Mouse (Mus musculus) ES-E14 (cell line): ENCODE results near the gene Zfp42. TPM values are rescaled to one million over a fixed set of nuclear protein-coding genes. Genes with fewer than 3 reads are reported as not detected.

Experiments
- DNase-seq: peaks from one replicate; pipeline ENCODE4 v3.0.0-alpha.2; 2013; ENCODE audit warnings: low read depth, low spot score
- H3K27ac ChIP-seq: 2 replicates; pipeline ENCODE4 v1.5.1; 2012; ENCODE audit warnings: low read depth, mild to moderate bottlenecking, low read length, moderate library complexity, mixed read lengths; ENCODE audit not compliant: poor library complexity, insufficient read depth, severe bottlenecking
- H3K36me3 ChIP-seq: 2 replicates; pipeline ENCODE4 v1.6.1; 2012; ENCODE audit warnings: mild to moderate bottlenecking, low read length, moderate library complexity, mixed read lengths; ENCODE audit not compliant: control insufficient read depth, poor library complexity, insufficient read depth, severe bottlenecking
- H3K4me1 ChIP-seq, 2 experiments: fragments of 150-350 bp in 1 of 2; sonication (generic) in 1 of 2; 2 replicates each; pipeline ENCODE4 v1.6.1; 2012; ENCODE audit warnings: low read length in 2 of 2, mild to moderate bottlenecking in 1 of 2, mixed read lengths in 1 of 2; ENCODE audit not compliant: control insufficient read depth in 2 of 2, insufficient read depth in 2 of 2, poor library complexity in 1 of 2
- H3K4me3 ChIP-seq, 2 experiments: fragments of 150-350 bp in 1 of 2; sonication (generic) in 1 of 2; 2 replicates each; pipeline ENCODE4 v1.5.1; 2012; ENCODE audit warnings: low read length in 2 of 2, low read depth in 1 of 2, mild to moderate bottlenecking in 1 of 2, mixed read lengths in 1 of 2; ENCODE audit not compliant: insufficient read depth in 1 of 2, poor library complexity in 1 of 2, severe bottlenecking in 1 of 2
- H3K9ac ChIP-seq: 2 replicates; pipeline ENCODE4 v1.6.1; 2012; ENCODE audit warnings: low read depth, mild to moderate bottlenecking, low read length, mixed read lengths; ENCODE audit not compliant: poor library complexity, insufficient read depth, severe bottlenecking
- H3K9me3 ChIP-seq: fragments of 150-350 bp; sonication (generic); 2 replicates; pipeline ENCODE4 v1.6.1; 2012; ENCODE audit warnings: low read depth, mild to moderate bottlenecking, low read length; ENCODE audit not compliant: control insufficient read depth, insufficient read depth
- CHD2 ChIP-seq: IDR thresholded peaks from 2 replicates; pipeline ENCODE4 v1.6.1; 2014; ENCODE audit warnings: mild to moderate bottlenecking, low read depth, low read length, inconsistent platforms
- HCFC1 ChIP-seq: IDR thresholded peaks from 2 replicates; pipeline ENCODE4 v1.6.1; 2012; ENCODE audit warnings: low read length, inconsistent platforms, borderline replicate concordance; ENCODE audit not compliant: insufficient read depth
- MAFK ChIP-seq: IDR thresholded peaks from 2 replicates; pipeline ENCODE4 v1.6.1; 2014; ENCODE audit warnings: mild to moderate bottlenecking, low read depth, low read length, inconsistent platforms; ENCODE audit not compliant: insufficient read depth
- ZC3H11A ChIP-seq: IDR thresholded peaks from 2 replicates; pipeline ENCODE4 v1.6.1; 2012; ENCODE audit warnings: low read depth, mild to moderate bottlenecking, inconsistent platforms, low read length, borderline replicate concordance
- ZNF384 ChIP-seq: IDR thresholded peaks from 2 replicates; pipeline ENCODE4 v1.6.1; 2012; ENCODE audit warnings: low read depth, low read length, inconsistent platforms
- in situ Hi-C, 2 experiments: fragments of 600-800 bp; cut with MboI; formaldehyde crosslinking; loops; one replicate each; pipeline ENCODE4 v1.15.1; 2025; ENCODE audit warnings: low sequenced_read_pairs in 2 of 2, inconsistent platforms in 1 of 2; ENCODE audit not compliant: unreplicated experiment in 2 of 2
- total RNA-seq: library from RNA; depleted of rRNA; stranded (reverse); fragments of 300-350 nt; gene quantifications from 2 replicates; pipeline ENCODE4 v1.2.3, GENCODE M21; 2012

Gene Zfp42
- total RNA-seq, 1 experiment, result 503 TPM

GRCm38 (mm10) chr8:43283231-43283630 lies 23.5 kb downstream of the Zfp42 start:
- no peaks in the 10 kb centered on the region for H3K36me3 ChIP-seq
- DNase-seq, result no peak
- H3K9me3 ChIP-seq, result no peaks in the 10 kb centered on the region
- in situ Hi-C loops, result no loop called here
- no peak overlapping the region for H3K27ac ChIP-seq
- TF ChIP-seq ZNF384 (peak; percentile 60; the same call in 1 of the 2 replicates), CHD2 (no peak), HCFC1 (no peak)
- no peak overlapping the region for H3K4me3 ChIP-seq
- no peak overlapping the region for H3K9ac ChIP-seq
- no peaks in the 10 kb centered on the region for H3K4me1 ChIP-seq

GRCm38 (mm10) chr8:43278397-43278796 lies 28.4 kb downstream of the Zfp42 start:
- Histone ChIP-seq H3K36me3 (no peaks in the 10 kb centered on the region), H3K27ac (no peak overlapping the region), H3K4me3 (no peak overlapping the region), H3K4me1 (no peaks in the 10 kb centered on the region), H3K9ac (no peak overlapping the region), H3K9me3 (no peaks in the 10 kb centered on the region)
- DNase-seq, result no peak
- TF ChIP-seq ZNF384 (no peak), HCFC1 (no peak), ZC3H11A (no peak), MAFK (no peak), CHD2 (no peak)
- in situ Hi-C loops, result no loop called here

GRCm38 (mm10) chr8:43260961-43261360 lies 45.8 kb downstream of the Zfp42 start:
- no peak for DNase-seq
- TF ChIP-seq HCFC1, result no peak
- peak; percentile 95 for TF ChIP-seq MAFK
- no peaks in the 10 kb centered on the region for H3K36me3 ChIP-seq
- no peak overlapping the region for H3K9ac ChIP-seq
- H3K27ac ChIP-seq, result no peak overlapping the region
- peaks cover 6 to 10% of the 10 kb centered on the region in 2 experiments for H3K4me1 ChIP-seq
- in situ Hi-C loops, result no loop called here
- H3K9me3 ChIP-seq, result no peaks in the 10 kb centered on the region
- H3K4me3 ChIP-seq, result no peak overlapping the region

GRCm38 (mm10) chr8:43257886-43258285 lies 48.9 kb downstream of the Zfp42 start:
- in situ Hi-C loops, result no loop called here
- Histone ChIP-seq H3K27ac (no peak overlapping the region), H3K36me3 (no peaks in the 10 kb centered on the region), H3K4me3 (no peak overlapping the region), H3K4me1 (peaks cover 5 to 8% of the 10 kb centered on the region in 2 experiments), H3K9me3 (no peaks in the 10 kb centered on the region), H3K9ac (no peak overlapping the region)
- TF ChIP-seq ZNF384, result no peak
- no peak for TF ChIP-seq ZC3H11A
- no peak for TF ChIP-seq CHD2
- TF ChIP-seq HCFC1, result no peak
- no peak for TF ChIP-seq MAFK
- no peak for DNase-seq

GRCm38 (mm10) chr8:43255695-43256094 lies 51.1 kb downstream of the Zfp42 start:
- Histone ChIP-seq H3K9ac (no peak overlapping the region), H3K27ac (no peak overlapping the region), H3K4me3 (no peak overlapping the region), H3K9me3 (no peaks in the 10 kb centered on the region), H3K4me1 (peaks cover 2 to 4% of the 10 kb centered on the region in 2 experiments; a peak in 3 of 4 replicates), H3K36me3 (no peaks in the 10 kb centered on the region)
- no peak for TF ChIP-seq HCFC1
- no peak for TF ChIP-seq ZC3H11A
- TF ChIP-seq CHD2, result no peak
- no peak for TF ChIP-seq MAFK
- no peak for TF ChIP-seq ZNF384
- no peak for DNase-seq
- in situ Hi-C loops, result no loop called here
